Mouse (Mus musculus) neural tube, postnatal 0 days (tissue): ENCODE measurements around the gene Cyp2j9. TPM values are rescaled to one million over a fixed set of nuclear protein-coding genes. Genes with fewer than 3 reads are reported as not detected.

Experiments used
- polyA plus RNA-seq: library from polyadenylated mRNA; unstranded; fragments of >200 nt; fragmentation: Nextera tagmentation; extraction: Ambion mirVana; gene quantifications from 2 replicates; pipeline ENCODE4 v1.2.1, GENCODE M21; 2015

Cyp2j9 gene
- 23.5 and 27.3 TPM in 2 replicates for polyA plus RNA-seq

GRCm38 (mm10) chr4:96590911-96591790 lies at the start of gene Cyp2j9:
Gene Cyp2j9 (minus strand): TSS chr4:96591578.

GRCm38 (mm10) chr4:96553133-96553819 lies 38.1 kb downstream of the Cyp2j9 start, which contains the start of gene Cyp2j6:
Gene Cyp2j6 (minus strand): TSS chr4:96553661.

Other genes with a start within 250 kb of the Cyp2j9 start
- gene Cyp2j11, start 242.9 kb downstream of the Cyp2j9 start, polyA plus RNA-seq: not detected in 2 replicates
- not detected in 2 replicates for gene Cyp2j8, start 84.2 kb downstream of the Cyp2j9 start, polyA plus RNA-seq
- 12.1 and 14.3 TPM in 2 replicates for gene Cyp2j6, start 37.9 kb downstream of the Cyp2j9 start, polyA plus RNA-seq
- gene Cyp2j5, start 72.6 kb upstream of the Cyp2j9 start, polyA plus RNA-seq: not detected in 2 replicates
- gene Gm12695, start 193.6 kb upstream of the Cyp2j9 start, polyA plus RNA-seq: not detected in 2 replicates